Mouse (Mus musculus): Measurements from ENCODE around the gene Ahdc1.
"Not testable (repeated sequence)": the region's sequence is repeated elsewhere in the genome, so short reads cannot be mapped to it uniquely, and the experiment has no call there.

The Ahdc1 gene

DNA sequence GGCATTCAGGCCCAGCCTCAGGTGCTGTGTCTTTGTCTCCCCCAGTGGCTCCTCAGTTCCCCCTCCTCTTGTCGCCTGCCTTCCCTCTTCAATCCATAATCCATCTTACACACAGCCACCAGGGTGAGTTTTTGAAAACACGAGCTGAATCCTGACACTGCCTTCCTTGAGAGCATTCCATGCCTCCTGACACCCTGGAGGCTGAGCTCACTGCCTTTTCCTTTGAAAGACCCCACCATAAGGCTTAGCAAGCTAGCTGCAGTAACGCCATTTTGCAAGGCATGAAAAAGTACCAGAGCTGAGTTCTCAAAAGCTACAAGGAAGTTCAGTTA is 84.6 kb downstream of the Ahdc1 start:
- not testable (repeated sequence) for DNase-seq (ENCODE audit: low spot score in 2 of 2)

DNA sequence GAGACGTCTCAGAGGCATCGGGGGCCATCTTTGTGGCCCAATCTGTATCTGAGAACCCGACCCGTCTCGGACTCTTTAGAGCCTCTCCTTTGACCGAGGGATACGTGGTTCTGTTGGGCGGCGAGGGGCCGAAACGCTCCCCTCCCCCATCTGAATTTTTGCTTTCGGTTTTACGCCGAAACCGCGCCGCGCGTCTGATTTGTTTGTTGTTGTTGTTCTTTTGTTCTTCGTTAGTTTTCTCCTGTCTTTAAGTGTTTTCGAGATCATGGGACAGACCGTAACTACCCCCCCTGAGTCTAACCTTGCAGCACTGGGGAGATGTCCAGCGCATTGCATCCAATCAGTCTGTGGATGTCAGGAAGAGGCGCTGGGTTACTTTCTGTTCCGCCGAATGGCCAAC is 85.6 kb downstream of the Ahdc1 start:
- not testable (repeated sequence) for DNase-seq (ENCODE audit: low spot score in 2 of 2)

DNA sequence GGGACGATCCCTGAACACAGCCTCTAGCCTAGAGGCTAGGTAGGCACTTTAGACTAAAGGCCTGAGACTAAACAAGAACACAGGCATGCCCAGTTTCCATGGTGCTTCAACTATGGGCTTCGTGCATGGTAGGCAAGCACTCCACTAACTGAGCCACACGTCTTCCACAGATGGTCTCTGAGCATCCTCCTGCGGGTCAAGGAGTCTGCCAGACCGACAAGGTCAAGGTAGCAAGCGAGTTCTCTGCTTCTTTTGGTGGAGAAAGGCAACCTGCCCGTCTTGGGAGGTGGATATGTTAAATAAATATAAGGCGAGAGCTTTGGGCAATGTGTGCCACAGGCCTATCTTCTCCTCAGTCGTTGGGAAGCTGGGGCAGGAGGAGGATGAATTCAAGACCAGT is 90.7 kb downstream of the Ahdc1 start:
- DNase-seq (ENCODE audit: low spot score in 2 of 2) = no peak

DNA sequence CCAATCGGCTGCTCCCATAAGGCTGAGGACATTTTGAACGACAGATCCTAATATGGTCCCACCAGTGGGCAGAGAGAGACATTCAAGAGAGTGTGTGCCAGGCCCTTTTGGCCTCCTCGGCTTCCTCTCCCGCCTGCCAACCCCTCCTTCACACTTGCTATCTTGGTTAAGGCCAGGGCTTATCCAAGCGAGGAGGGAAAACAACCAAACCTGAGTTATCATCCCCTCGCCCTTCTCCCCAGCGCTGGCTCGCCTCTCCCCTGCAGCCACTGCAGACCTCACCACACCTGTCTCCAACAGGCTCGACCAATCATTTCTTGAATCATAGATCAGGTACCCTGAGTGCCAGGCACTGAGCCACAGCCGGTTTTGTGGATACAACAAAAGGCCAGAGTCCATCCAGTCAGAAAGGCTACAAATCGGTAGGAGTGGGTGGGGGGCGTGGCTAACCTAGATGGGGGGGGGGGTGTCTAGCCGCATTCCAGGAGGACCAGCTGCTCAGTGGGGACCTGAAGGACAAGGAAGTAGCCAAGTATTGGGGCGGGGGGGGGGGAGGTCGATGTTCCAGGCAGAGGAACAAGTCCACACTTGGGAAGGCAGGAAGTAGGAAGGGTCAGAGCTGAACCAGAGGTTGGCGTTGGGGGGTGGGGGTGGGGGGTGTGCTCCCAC is 92.6 kb downstream of the Ahdc1 start:
- no peak for DNase-seq (ENCODE audit: low spot score in 2 of 2)

DNA sequence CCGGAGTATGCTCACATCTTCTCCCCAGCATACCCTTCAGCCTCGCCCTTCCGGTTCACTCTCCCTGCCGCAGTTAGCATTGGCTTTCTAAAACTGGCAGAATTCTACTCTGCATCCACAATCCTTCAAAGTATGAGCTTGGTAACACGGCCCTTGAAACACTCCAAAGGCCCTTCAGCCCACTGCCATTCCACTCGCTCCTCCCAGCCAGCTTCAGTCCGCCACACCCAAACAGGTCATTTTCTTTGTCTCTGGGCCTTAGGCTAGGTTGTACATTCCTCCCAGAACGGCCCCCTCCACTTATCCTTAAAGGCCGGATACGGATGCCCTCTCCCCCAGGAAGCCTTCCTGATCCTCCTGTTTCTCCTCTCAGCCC is 93.1 kb downstream of the Ahdc1 start:
- no peak for DNase-seq (ENCODE audit: low spot score in 2 of 2)

DNA sequence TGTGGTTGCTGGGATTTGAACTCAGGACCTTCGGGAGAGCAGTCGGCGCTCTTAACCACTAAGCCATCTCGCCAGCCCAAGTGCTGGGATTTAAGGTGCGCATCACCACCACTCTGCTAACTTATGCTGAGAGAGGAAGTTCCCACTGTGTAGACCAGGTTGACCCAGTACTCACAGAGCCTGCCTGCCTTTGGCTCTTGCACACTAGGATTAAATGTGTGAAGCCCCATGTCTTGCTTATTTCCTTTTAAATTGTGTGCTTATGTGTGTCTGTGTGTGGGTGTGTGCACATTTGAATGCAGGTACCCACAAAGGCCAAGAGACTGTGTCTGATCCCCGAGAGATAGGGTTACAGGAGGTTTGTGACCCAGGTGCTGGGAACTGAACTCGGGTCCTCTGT is 95.6 kb downstream of the Ahdc1 start:
- DNase-seq (ENCODE audit: low spot score in 2 of 2) = no peak

DNA sequence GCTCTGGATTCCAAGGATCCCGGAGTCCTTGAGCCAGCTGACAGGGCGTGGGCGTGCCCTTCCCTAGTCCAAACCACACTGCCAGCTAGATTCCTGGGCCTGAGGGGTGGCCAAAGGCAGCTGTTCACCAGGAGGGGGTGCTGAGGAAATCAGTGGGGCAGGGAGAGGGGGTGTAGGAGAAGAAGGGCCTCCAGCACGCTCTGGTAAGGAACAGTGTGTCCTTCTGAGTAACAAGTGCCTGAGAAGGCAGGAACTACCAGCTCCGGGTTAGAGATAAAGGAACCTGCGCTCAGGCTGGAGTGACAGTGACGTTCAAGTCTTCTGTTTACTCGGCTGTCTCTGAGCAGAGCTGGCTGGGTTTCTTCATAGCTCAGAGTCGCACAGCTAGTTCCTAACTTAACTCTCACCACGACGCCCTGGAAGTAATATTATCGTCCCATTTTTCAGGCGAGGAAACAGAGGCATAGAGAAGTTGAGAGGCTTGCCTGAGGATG is 96.8 kb downstream of the Ahdc1 start:
- peak in 1 of 2 experiments; percentile 51 for DNase-seq (ENCODE audit: low spot score in 2 of 2)

DNA sequence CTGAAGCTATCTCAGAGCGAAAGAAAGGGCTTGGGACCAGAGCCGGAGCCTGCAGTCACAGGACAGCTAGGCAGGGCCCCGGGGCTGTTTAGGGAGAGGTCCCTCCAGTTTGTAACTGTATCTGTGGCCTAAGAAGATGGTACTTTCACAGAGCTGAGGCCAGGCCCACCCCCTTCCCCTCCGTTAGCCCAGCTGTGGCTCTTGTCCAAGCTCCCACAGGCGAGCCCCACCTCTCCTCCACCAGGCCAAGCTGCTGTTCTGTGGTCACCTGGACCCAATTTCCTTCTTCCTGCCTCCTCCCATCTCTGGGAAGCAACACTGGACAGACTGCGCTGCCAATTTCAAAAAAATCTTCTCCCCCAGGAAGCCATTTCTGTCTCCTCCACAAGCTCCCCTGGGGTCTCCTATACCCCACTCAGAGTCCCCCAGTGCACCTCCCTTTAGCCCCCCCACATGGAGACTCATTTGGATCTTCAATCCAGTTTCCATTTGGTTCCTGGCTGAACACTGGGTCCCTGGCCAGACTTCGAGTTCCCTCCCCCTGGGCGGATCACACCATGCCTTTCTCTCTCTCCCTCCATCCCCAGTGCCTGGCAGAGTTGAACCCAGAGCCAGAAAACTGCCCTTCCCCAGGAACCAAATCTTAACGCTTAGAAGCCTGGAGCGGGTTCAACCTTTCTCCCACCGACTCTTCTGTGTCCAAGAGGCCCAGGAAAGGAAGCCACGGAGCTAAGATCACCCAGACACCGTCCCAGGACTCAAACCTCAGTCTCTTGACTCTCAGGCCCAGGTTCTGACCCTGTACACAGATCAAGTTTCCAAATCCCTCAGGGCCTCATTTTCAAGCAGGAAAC is 97.6 kb downstream of the Ahdc1 start:
- peak in 1 of 2 experiments; percentile 34 for DNase-seq (ENCODE audit: low spot score in 2 of 2)

DNA sequence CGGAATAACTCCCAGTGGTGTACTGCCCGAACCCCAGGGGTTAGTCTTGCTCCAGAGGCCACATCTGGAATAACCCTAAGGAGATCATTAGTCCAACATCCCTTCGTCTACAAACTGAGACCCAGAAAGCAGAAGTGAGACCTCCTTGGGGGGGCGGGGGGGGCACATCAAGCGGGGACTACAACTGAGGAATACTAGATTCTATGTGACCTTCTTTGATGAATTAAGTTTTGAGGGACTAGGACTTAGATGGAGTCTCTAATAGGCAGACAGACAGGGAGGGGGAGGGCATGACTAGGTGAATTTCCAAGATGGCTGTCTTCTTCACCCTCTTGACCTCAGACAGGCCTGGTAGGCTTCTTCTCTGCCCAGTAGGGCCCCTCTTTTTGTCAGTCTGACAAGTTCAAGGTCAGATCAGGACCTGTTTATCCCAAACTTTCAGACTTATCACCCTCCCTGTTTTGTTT is 98.3 kb downstream of the Ahdc1 start:
- DNase-seq (ENCODE audit: low spot score in 2 of 2) = no peak

DNA sequence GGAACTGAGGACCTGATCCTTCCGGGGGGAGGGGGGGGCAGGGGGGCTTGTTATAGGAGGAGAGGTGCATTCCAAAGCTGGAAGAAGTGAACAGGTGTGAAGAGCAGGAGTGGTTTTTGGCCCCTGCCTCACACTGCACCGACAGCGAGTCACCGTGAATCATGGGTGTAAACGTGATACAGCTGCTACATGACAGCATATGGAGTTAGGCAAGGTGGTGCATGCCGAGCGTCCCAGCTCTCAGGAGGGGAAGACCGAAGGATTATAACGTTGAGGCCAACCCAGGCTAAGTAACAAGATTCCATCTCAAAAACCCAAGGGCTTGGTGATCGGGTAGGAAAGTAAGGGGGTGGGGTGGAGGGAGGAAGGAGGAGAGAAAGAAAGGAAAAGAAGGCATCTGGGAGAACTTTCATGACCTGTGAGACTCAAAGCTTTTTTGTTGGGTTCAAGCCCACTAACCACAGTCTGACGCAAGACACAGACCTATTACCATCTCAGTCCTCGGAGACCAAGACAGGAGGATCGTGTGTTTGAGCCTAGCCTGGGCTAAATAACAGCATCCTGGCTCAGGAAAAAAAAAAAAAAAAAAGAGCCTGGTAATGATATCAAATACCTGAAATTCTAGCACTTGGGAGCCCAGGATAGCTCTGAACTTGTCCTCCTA is 101.2 kb downstream of the Ahdc1 start:
- no peak for DNase-seq (ENCODE audit: low spot score in 2 of 2)

DNA sequence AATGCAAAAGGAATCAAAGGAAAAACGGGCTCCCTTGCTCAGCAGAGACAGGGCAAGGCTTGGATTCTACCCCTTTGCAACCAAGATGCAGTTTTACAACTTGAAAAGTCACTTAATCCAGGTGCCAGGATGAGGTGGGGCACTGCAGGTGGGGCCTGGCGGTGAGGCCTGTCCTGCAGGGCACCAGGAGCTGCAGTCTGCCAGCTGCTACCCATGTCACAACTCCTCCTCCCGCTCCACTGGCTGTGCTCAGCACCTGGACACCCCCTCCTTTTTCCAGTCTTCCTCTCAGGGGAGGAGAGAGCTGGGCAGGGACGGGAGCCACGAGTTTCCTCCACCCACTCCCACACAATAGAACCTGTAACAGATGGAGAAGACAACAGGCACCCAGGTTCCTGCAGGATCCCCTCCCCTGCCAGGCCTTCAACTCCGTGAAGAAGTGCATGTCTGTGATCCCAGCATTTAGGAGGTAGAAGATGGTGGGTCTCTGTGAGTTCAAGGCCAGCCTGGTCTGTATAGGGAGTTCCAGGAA is 102.4 kb downstream of the Ahdc1 start:
- no peak for DNase-seq (ENCODE audit: low spot score in 2 of 2)

DNA sequence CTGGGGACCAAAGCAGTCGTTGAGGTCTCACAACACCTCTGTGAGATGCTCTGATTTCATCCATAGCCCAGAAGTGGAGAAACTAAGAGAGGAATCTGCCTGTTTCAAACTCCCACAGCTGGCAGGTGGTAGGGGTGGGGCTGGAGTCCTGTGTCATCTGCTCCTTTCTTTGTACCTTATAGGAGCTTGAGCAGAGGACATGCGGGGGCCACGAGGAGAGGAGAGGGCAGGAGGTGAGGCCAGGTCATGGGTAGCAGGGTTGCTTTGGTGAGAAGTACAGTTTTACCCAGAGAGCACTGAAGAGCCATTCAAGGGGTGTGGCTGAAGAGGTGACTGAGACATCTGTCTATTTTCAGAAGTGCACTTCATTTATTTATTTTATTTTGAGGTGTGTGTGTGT is 103.7 kb downstream of the Ahdc1 start:
- no peak for DNase-seq (ENCODE audit: low spot score in 2 of 2)

DNA sequence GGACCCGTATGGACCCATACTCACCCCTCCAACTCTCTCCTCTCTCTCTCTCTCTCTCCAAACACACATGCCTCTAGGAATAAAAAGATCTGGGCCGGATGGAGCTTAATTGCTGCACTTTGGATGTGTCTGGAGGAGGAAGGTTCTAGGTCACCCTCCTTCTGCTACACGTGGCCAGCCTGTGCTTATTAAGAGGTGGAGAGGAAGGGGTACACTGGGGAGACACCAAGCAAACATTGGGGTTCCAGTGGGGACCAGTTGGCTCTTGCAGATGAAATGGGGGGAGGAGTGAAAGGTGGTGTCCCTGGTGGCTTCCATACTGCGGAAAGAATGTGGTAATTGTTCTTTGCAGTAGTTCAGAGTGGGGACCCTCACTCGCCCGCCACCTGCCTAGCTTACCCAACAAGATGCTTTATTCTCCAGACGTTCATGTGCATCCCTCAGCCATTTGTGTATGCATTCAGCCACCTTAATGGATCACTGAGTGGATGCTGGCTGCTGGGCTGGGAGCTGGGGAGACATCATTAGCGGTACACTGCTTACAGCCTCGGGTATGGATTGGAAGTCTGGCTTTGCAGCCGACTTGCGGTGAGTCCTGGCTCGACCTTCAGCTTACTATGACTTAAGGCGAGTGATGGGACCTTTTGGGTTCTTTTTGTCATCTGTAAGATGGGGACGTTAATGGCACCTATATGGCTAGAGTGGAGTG is 104.8 kb downstream of the Ahdc1 start:
- DNase-seq (ENCODE audit: low spot score in 2 of 2) = no peak

DNA sequence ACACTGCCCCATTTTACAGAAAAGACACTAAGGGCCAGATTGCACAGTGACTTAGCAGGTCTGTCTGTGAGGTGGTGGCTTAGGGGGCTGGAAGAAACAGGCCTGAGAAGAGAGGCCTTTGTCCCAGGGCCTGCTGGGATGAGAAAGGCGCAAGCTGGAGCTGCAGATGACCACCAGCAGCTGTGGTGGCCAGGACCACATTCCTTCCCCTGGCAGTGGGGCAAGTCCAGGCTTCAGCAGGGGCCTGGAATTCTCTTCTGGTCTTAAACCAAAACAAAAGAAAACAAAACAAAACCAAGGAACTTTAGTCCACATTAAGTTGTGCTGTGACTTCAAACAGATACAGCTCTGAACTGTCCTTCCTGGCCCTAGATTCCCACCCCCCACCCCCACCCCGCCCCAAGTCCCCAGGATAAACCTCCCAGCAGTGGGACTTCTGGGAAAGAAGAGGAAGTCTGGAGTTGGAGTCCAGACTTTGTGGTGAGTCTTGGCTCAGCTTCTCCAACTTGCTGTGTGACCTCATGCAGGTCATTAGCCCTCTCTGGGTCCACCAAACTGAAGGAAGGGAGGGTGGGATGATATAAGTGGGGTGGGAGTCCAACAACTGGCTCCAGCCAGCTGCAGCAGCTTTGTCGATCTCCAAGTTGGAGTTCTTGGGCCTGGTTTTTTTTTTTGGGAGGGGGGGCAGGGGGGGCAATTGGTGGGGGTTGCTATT is 105.9 kb downstream of the Ahdc1 start:
- no peak for DNase-seq (ENCODE audit: low spot score in 2 of 2)

DNA sequence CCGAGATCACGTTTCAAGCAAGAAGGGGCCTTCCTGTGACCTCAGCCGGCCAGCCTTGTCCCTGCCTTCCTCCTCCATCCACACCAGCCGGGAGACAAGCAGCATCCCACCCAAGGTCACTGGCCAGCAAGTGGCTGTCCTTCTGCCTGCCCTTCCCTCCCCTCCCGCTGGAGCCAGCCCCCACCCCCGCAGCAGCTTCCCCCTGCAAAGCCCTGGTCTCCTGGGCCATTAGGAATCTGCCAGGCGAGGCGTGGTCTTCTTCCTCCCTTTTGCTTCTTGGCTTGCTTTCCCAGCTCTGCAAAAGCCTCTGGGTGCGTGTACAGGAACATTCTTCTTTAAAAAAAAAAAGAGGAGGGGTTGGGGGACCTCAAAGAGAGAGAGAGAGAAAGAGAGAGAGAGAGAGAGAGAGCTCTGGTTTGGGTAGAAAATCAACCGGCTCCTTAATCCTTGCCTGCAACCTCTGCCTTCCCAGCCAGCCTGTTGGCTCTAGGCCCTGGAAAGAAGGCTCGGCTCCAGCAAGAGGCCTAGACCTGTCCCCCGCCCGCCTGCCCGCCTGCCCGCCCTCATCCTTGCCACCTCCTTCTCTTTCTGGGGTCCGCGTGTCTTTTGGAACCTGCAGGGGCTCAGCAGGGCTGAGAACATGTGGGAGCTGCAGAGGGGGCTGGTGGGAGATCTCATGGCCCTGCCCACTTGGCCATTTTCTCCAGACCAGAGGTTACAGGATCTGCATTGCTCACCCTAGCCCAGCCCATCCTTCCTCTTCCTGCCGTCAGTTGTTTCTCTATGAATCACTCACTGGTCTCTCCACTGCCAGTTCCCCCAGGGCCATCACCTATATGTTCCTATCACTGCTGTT is 106.7 kb downstream of the Ahdc1 start:
- DNase-seq (ENCODE audit: low spot score in 2 of 2) = peak; percentile 69 to 79

DNA sequence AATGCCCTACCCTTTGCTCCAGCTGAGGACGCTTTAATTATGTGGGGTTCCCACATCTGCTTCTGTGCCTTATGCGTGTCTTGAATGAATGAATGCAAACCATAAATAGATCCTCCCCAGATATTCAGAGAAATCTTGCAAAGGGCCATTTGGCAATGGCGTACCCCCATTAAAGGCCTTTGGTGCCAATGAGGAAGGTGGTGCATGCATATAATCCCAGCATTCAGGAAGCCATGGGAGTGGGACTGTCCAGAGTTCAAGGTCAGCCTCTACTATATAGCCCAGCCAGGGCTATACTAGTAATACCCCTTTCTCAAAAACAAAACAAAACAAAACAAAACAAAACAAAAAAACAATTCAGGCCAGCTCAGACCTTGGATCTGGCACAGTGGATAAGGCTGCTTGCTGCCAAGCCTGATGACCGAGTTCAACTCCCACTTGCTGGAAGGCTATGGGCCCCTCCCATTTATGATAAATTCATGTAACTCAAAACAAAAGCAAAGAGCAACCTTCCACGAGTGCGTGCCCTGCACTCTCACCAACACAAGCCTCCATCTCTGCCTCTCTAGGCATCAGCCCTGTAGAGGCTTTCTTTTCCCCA is 107.8 kb downstream of the Ahdc1 start:
- DNase-seq (ENCODE audit: low spot score in 2 of 2) = no peak

DNA sequence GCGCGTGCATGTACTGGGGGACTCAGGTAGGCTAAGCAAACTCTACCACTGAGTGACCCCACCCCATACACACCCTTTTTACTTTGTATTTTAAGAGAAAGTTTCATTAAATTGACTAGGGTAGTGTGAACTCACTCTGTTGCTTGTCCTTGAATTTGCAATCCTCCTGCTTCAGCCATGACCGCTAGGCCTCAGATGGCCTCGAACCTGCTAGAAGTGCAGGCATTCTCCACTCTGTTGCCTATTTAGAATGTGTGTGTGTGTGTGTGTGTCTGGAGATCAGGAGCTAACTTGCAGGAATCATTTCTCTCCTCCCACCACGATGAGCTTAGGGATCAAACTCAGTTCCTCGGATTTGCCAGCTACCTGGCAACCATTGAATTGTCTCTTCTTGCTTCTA is 108.5 kb downstream of the Ahdc1 start:
- DNase-seq (ENCODE audit: low spot score in 2 of 2) = no peak

DNA sequence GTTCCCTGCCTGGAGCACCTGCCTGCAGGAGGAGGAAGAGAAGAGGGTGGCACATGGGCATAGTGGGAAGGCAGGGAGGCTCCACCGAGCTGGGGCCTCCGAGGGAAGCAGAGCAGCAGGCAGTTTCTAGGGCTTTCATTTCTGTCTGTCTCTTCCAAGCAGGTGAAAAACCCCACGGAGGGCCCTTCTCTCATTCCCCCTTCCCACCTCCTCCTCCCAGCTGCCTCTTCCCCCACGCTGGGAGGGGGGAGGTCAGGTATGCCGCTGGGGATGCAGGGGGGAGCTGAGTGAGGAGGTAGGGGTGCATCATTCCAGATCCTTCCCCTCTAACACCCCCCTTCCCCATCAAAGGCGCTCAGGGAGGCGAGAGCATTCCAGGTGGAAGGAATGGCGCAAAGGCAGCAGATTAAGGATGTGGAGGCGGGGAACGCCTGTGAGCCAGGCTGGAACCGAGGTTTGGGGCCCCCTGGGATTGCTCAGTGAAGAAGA is 109.8 kb downstream of the Ahdc1 start:
- peak; percentile 58 to 61 for DNase-seq (ENCODE audit: low spot score in 2 of 2)

DNA sequence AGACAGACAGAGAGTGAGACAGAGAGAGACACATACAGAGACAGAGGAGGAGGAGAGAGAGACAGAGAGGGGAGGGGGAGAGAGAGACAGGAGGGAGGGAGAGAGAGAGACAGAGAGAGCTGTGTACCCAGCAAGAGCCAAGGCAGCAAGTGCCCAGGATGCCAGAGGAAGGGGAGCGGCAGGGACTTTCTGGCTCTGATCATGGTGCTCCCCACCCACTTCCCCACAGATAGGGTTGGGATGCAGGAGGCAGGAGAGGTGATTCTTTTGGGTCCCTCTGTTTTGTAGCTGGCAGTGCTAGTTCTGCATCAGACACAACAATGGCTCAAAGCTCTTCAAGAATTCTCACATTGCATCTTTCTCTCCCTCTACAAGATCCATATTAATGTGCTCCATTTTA is 110.4 kb downstream of the Ahdc1 start:
- DNase-seq (ENCODE audit: low spot score in 2 of 2) = no peak
